Mouse (Mus musculus) neural tube, postnatal 0 days (tissue): ENCODE results near the gene Xpo4. TPM values are rescaled to one million over a fixed set of nuclear protein-coding genes. Genes with fewer than 3 reads are reported as not detected.

Experiments used
- polyA plus RNA-seq: library from polyadenylated mRNA; unstranded; fragments of >200 nt; fragmentation: Nextera tagmentation; extraction: Ambion mirVana; gene quantifications from 2 replicates; pipeline ENCODE4 v1.2.1, GENCODE M21; 2015

Gene Xpo4
- 9.0 and 10.0 TPM in 2 replicates for polyA plus RNA-seq

DNA sequence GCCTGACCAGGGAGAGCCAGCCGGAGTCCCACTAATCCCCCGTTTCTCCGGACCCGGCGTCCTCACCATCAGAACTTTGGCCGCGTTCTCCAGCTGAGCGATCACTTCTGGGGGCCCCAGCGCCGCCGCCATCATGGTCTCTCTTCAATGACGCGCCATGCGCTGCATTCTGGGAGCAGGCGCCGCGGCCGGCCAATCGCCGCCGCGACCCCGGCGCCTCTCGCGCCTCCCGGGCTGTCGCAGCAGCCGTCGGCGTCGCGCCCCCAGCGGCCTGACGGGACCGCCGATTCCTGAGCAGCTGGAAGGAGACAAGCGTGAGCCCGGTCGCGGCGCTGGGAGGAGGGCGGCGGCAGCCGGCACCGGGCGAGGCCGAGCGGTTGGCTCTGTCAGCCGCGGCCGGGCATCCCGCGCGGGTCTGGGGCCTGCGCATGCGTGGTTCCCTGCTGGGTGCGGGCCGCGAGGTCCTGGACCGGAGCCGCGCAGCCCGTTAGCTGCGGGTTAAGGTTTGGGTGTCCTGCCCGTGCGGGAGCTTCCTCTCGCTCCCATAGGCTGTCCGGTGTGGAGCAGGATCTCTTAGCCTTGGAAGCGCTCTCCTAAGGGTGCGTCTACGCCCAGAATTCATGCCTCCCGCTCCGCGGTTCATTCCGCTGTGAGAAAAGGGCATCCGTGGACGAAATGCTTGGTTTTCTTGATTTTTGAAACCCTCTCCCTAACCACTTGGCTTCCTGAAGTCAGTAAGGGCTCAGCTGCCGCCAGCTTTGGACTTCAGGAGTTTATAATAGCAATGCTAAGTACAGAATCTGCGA is at the start of gene Xpo4:
Xpo4 (minus strand) TSS at position 609 of the 806 bp plus-strand sequence.

DNA sequence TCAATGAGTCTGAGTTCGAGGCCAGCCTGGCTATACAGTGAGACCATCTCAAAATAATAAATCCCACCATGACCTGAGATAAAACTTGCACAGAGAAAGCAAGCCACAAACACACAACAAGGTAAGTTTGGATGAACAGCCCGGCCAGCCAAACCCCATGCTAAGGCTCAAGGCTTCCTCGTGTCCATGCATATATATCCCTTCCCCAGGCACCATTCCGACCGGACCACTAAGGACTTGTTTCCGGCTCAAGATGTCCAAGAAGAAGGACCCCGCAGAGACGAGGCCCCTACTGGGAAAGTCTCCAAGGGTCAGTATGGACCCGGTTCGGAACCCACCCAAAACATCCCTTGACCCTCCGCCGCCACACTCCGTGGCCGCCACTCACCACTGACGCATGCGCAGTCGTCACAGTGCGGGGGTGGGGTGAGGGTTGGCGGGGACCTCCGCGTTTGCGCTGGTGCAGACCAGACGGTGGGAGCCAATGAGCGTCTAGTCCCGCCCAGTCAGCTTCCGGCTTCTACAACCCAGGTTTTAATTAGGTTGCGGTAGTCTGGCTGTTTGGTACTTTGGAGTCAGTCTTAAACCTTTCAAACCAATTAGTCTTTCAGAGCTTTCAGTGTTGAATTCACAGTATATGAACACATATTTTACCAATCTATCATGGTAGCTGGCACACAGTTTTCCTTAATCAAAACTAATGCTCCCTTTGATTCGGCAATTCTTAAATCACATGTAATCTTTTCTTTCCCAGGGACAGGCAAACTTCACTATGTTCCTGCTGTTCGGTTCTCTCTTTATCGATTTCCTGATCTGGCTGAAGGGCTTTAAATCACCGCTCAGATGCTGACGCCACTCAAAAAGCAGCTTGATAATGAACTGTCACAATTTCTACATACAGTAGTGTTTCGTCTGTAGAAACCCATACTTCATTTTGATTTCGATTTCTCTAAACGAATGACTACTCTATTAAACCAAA is 93.8 kb downstream of the Xpo4 start, which contains the start of gene Eef1akmt1:
Eef1akmt1 (minus strand) TSS at position 458 of the 979 bp plus-strand sequence.

Other genes with a start within 250 kb of the Xpo4 start
- gene Ift88, start 241.4 kb downstream of the Xpo4 start, polyA plus RNA-seq = 19.2 and 19.8 TPM in 2 replicates
- gene Il17d, start 140.7 kb downstream of the Xpo4 start, polyA plus RNA-seq = 7.9 and 9.5 TPM in 2 replicates
- 92.0 and 94.8 TPM in 2 replicates for gene Eef1akmt1, start 93.8 kb downstream of the Xpo4 start, polyA plus RNA-seq
- not detected in 2 replicates for gene Gm49361, start 80.7 kb upstream of the Xpo4 start, polyA plus RNA-seq
- 4.9 and 5.7 TPM in 2 replicates for gene Lats2, start 93.0 kb upstream of the Xpo4 start, polyA plus RNA-seq
- 29.0 and 38.2 TPM in 2 replicates for gene Sap18, start 132.8 kb upstream of the Xpo4 start, polyA plus RNA-seq
- gene Ska3, start 160.8 kb upstream of the Xpo4 start, polyA plus RNA-seq = 3.6 and 3.9 TPM in 2 replicates
- 219 and 220 TPM in 2 replicates for gene Mrpl57, start 160.8 kb upstream of the Xpo4 start, polyA plus RNA-seq
- 30.6 and 31.1 TPM in 2 replicates for gene Zdhhc20, start 224.8 kb upstream of the Xpo4 start, polyA plus RNA-seq